Mouse (Mus musculus): ENCODE data around the gene Myt1l. TPM values are rescaled to one million over a fixed set of nuclear protein-coding genes. Genes with fewer than 3 reads are reported as not detected.

Gene Myt1l
- polyA plus RNA-seq, 1 experiment: not detected

DNA sequence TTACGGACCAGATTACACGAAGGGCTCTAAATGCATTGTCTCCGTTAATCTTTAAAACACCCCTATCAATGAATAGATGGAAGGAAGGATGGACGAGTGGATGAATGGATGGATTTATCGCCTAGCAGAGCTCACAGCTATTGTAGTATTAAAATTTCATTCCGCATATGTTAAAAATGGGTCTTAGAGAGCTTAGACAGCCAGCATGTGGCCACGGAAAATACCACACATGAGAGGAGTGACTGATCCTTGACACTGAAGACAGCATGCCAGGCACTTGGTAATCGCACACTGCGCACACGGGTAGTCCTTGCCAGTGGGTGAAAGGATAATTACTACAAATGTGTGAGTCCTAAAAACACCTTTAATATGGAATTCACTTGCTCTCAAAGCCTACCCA, 171.2 kb downstream of the Myt1l start:
- WGBS: 84% methylated on average over 10 of the region's 10 CpGs
- TF ChIP-seq POLR2A (IDR thresholded peaks at IDR 0.05; ENCODE audit: borderline replicate concordance, control insufficient read depth, low read depth, low read length) (no peak), CTCF (IDR thresholded peaks at IDR 0.05; ENCODE audit: control insufficient read depth, insufficient read depth, low read length) (no peak)
- H3K4me1 ChIP-seq (ENCODE audit: control insufficient read depth, insufficient read depth, low read length): no peaks in the 10 kb centered on the region
- no peak overlapping the region for H3K4me3 ChIP-seq (replicated peaks; ENCODE audit: control insufficient read depth, low read depth, low read length)
- H3K27ac ChIP-seq (ENCODE audit: control insufficient read depth, insufficient read depth, low read depth, low read length, poor library complexity): no peak overlapping the region

DNA sequence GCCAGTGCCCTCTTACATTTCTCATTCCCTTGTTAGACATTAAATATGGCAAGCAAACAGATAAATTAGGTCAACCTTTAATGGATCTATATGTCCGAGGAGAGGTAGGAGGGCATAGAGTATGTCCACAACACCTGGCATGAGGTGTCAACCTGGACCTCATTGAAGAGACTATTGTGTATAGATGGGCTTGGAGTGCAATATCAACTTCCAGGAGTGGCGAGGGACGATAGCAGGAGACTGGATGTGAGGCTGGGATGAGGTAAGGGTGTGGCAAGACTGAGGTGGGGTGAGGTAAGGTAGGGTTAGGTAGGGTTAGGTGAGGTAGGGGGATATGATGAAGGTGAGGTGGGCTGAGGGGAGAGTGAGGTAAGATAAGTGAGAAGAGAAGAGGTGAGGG, 171.8 kb downstream of the Myt1l start:
- H3K4me1 ChIP-seq (ENCODE audit: control insufficient read depth, insufficient read depth, low read length): no peaks in the 10 kb centered on the region
- H3K27ac ChIP-seq (ENCODE audit: control insufficient read depth, insufficient read depth, low read depth, low read length, poor library complexity): no peak overlapping the region
- H3K4me3 ChIP-seq (replicated peaks; ENCODE audit: control insufficient read depth, low read depth, low read length): no peak overlapping the region
- no peak for TF ChIP-seq POLR2A (IDR thresholded peaks at IDR 0.05; ENCODE audit: borderline replicate concordance, control insufficient read depth, low read depth, low read length)
- TF ChIP-seq CTCF (IDR thresholded peaks at IDR 0.05; ENCODE audit: control insufficient read depth, insufficient read depth, low read length): no peak
- WGBS: 69% methylated on average over 3 of the region's 3 CpGs

- TF ChIP-seq CTCF (IDR thresholded peaks at IDR 0.05; ENCODE audit: control insufficient read depth, insufficient read depth, low read length) (no peak), POLR2A (IDR thresholded peaks at IDR 0.05; ENCODE audit: borderline replicate concordance, control insufficient read depth, low read depth, low read length) (no peak)
- WGBS: 42% methylated on average over 4 of the region's 4 CpGs
- H3K4me3 ChIP-seq (replicated peaks; ENCODE audit: control insufficient read depth, low read depth, low read length): no peak overlapping the region
- H3K4me1 ChIP-seq (ENCODE audit: control insufficient read depth, insufficient read depth, low read length): no peaks in the 10 kb centered on the region
- no peak overlapping the region for H3K27ac ChIP-seq (ENCODE audit: control insufficient read depth, insufficient read depth, low read depth, low read length, poor library complexity)
These were observed 172.9 kb downstream of the Myt1l start for GRCm38 (mm10) chr12:29701076-29701475.

DNA sequence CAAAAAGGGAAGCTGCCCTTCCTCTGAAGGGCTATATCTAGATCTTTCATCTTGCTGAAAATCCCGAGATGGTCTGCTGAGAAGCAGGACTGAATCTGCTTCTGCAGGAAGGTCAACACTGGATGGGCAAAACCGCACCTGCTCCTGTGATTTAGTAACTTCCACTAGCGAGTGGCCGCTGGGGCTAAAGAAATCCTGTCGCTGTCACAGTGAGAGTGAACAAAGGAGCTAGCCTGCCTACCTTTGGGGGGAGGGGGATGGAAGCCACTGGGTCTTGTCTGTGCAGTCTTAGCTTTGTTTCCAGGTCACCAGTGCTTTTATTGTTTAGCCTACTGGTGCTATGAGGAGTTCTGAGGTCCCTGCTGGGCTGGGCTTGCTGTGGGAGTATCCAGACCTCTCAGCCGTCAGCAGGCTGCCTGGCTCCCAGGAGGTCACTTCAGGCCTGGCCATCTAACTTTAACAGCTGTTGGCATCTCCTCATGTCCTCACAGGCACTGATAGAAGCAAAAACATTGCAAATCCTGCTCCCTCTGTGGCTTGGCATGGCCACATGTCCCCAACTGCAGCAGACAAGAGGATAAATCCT, 173.6 kb downstream of the Myt1l start:
- no peak overlapping the region for H3K4me3 ChIP-seq (replicated peaks; ENCODE audit: control insufficient read depth, low read depth, low read length)

GRCm38 (mm10) chr12:29702626-29703025, 174.4 kb downstream of the Myt1l start:
- Histone ChIP-seq H3K4me1 (ENCODE audit: control insufficient read depth, insufficient read depth, low read length) (no peaks in the 10 kb centered on the region), H3K27ac (ENCODE audit: control insufficient read depth, insufficient read depth, low read depth, low read length, poor library complexity) (no peak overlapping the region), H3K4me3 (replicated peaks; ENCODE audit: control insufficient read depth, low read depth, low read length) (no peak overlapping the region)
- WGBS: 85% methylated on average over 4 of the region's 4 CpGs
- TF ChIP-seq CTCF (IDR thresholded peaks at IDR 0.05; ENCODE audit: control insufficient read depth, insufficient read depth, low read length) (no peak), POLR2A (IDR thresholded peaks at IDR 0.05; ENCODE audit: borderline replicate concordance, control insufficient read depth, low read depth, low read length) (no peak)

More for the DNA sequence above, 173.6 kb downstream of the Myt1l start:
- TF ChIP-seq CTCF (IDR thresholded peaks at IDR 0.05; ENCODE audit: control insufficient read depth, insufficient read depth, low read length) (no peak), POLR2A (IDR thresholded peaks at IDR 0.05; ENCODE audit: borderline replicate concordance, control insufficient read depth, low read depth, low read length) (no peak)
- no peaks in the 10 kb centered on the region for H3K4me1 ChIP-seq (ENCODE audit: control insufficient read depth, insufficient read depth, low read length)
- 16% methylated on average over 6 of the region's 6 CpGs for WGBS
- H3K27ac ChIP-seq (ENCODE audit: control insufficient read depth, insufficient read depth, low read depth, low read length, poor library complexity): no peak overlapping the region

GRCm38 (mm10) chr12:29703541-29703940, 175.4 kb downstream of the Myt1l start:
- Histone ChIP-seq H3K4me3 (replicated peaks; ENCODE audit: control insufficient read depth, low read depth, low read length) (no peak overlapping the region), H3K4me1 (ENCODE audit: control insufficient read depth, insufficient read depth, low read length) (no peaks in the 10 kb centered on the region), H3K27ac (ENCODE audit: control insufficient read depth, insufficient read depth, low read depth, low read length, poor library complexity) (no peak overlapping the region)
- 48% methylated on average over 8 of the region's 8 CpGs for WGBS
- no peak for TF ChIP-seq POLR2A (IDR thresholded peaks at IDR 0.05; ENCODE audit: borderline replicate concordance, control insufficient read depth, low read depth, low read length)
- no peak for TF ChIP-seq CTCF (IDR thresholded peaks at IDR 0.05; ENCODE audit: control insufficient read depth, insufficient read depth, low read length)

DNA sequence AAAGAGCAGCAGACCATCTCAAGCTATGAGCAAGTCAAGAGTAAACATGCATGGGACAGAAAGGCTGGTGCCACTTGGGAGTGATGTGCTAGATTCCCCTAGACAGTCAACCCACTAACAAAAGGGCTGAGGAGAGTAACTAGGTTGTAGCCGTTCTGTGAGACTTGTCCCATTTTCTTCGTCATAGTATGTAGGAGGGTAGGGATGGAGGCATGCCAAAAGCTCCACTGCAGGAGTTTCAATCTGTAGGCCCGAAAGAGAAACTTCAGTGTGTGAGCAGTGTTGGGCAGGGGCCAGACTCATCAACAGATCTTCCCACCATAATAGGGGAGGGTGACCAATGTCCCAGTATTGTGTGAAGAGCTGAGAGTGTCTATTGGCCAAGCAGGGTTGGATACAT, 178.9 kb downstream of the Myt1l start:
- no peak for TF ChIP-seq CTCF (IDR thresholded peaks at IDR 0.05; ENCODE audit: control insufficient read depth, insufficient read depth, low read length)
- TF ChIP-seq POLR2A (IDR thresholded peaks at IDR 0.05; ENCODE audit: borderline replicate concordance, control insufficient read depth, low read depth, low read length): no peak
- no peaks in the 10 kb centered on the region for H3K4me1 ChIP-seq (ENCODE audit: control insufficient read depth, insufficient read depth, low read length)
- WGBS: 80% methylated on average over 3 of the region's 3 CpGs
- H3K27ac ChIP-seq (ENCODE audit: control insufficient read depth, insufficient read depth, low read depth, low read length, poor library complexity): no peak overlapping the region
- no peak overlapping the region for H3K4me3 ChIP-seq (replicated peaks; ENCODE audit: control insufficient read depth, low read depth, low read length)

DNA sequence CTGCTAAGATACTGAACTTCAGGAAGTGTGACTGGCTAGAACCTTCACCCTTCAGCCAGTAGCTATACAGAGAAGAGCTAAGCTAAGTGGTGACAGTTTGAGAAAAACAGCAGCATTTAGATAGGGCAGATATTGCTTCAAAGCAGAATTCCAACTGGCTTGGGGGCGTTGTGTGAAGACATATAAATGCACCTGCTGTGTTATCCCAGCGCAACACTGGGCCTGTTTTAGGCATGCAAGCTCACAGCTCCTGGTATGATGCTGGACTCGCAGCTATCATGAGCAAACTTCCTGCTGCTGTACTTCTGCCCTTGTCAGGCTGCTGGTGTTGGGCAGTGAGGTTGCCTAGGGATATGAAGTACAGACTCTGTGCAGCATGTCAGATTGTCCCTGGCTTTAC, 180.0 kb downstream of the Myt1l start:
- no peak overlapping the region for H3K27ac ChIP-seq (ENCODE audit: control insufficient read depth, insufficient read depth, low read depth, low read length, poor library complexity)
- H3K4me1 ChIP-seq (ENCODE audit: control insufficient read depth, insufficient read depth, low read length): no peaks in the 10 kb centered on the region
- TF ChIP-seq CTCF (IDR thresholded peaks at IDR 0.05; ENCODE audit: control insufficient read depth, insufficient read depth, low read length) (no peak), POLR2A (IDR thresholded peaks at IDR 0.05; ENCODE audit: borderline replicate concordance, control insufficient read depth, low read depth, low read length) (no peak)
- WGBS: 56% methylated on average over 3 of the region's 3 CpGs
- H3K4me3 ChIP-seq (replicated peaks; ENCODE audit: control insufficient read depth, low read depth, low read length): no peak overlapping the region
